In the genomic region with DNA sequence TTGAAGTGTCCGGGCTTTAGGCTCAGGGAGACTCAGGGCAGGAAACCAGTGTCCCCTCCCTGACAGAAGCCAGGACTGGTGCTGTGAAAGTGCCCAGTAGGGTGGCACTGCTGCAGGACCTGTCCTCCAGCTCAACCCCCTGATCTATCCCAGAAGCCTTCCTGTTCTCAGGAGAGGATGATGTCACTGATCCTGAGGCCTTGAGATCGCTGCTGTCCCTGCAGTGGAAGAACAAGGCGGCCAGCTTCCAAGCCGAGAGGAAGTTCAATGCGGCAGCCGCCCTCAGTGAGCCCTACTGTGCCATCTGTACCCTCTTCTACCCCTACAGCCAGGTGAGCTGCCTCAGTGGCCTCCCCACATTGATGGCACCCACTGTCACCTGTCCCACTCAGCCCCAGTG, we compare ENCODE assay signal across 20 mouse cellular contexts.
A peak's percentile ranks its signal among the peaks of the same experiment; 100 is the strongest.
DNase-seq lines count a peak whose midpoint lies in the region; ATAC-seq and TF ChIP-seq lines count a peak whose summit lies in the region.
"Had no signal": no experiment of that assay in that cellular context is flagged by ENCODE, and none has a peak within 500 bp of the region (broad histone marks: within the 10 kb centered on the region; RNA-seq: fewer than 3 reads in every experiment).

No protein-coding gene starts in this region.

- peaks cover 100% of the 10 kb centered on the region for H3K36me3 ChIP-seq in G1E (replicated peaks)

- no peaks in the 10 kb centered on the region for H3K4me1 ChIP-seq in G1E (ENCODE audit: insufficient read depth, low read depth, low read length)
- H3K4me1 ChIP-seq: forebrain, embryonic 10.5 days; forebrain, embryonic 13.5 days; hindbrain, embryonic 12.5 days; hindbrain, embryonic 15.5 days had no signal

- H3K27me3 ChIP-seq in G1E (ENCODE audit: insufficient read depth, low read length) = no peaks in the 10 kb centered on the region
- H3K27me3 ChIP-seq: forebrain, embryonic 13.5 days; hindbrain, embryonic 12.5 days; hindbrain, embryonic 15.5 days; Patski had no signal

- DNase-seq in adrenal gland, adult (ENCODE audit: inconsistent age in 2 of 2, low spot score in 1 of 2) = peak; percentile 76 to 82
- DNase-seq in adrenal gland, adult 18-20 months (ENCODE audit: low spot score in 2 of 2) = no peak
- DNase-seq in G1E (ENCODE audit: low spot score) = no peak
- DNase-seq in adrenal gland, postnatal 14 days = peak; percentile 67
- DNase-seq in gastrocnemius, postnatal 4 days (ENCODE audit: low spot score in 2 of 2) = no peak
- no peak for DNase-seq in heart, adult 8-10 months (ENCODE audit: low spot score)
- DNase-seq: cerebellum, adult 18-20 months; cerebellum, adult 9-10 months; cerebellum, postnatal 14 days; gastrocnemius, adult 2 months; gastrocnemius, postnatal 14 days; heart, adult 2 months; kidney, adult 2 months had no signal

- H3K9me3 ChIP-seq in G1E (replicated peaks) = 0 out of 2 replicates have a peak, but pooled peaks cover 2% of the 10 kb centered on the region
- H3K9me3 ChIP-seq: forebrain, embryonic 10.5 days; forebrain, embryonic 13.5 days; hindbrain, embryonic 12.5 days; hindbrain, embryonic 15.5 days had no signal

- H3K4me3 ChIP-seq in G1E (ENCODE audit: low read depth, low read length) = peak overlapping the region; percentile 22; the same call in 1 of the 2 replicates
- H3K4me3 ChIP-seq: forebrain, embryonic 10.5 days; forebrain, embryonic 13.5 days; gastrocnemius, adult 2 months; heart, adult 2 months; hindbrain, embryonic 12.5 days; hindbrain, embryonic 15.5 days had no signal

- ATAC-seq in G1E (ENCODE audit: extremely low read depth, insufficient number of reproducible peaks, low FRiP score, poor library complexity, severe bottlenecking) = no peak
- ATAC-seq: forebrain, embryonic 13.5 days; forebrain, embryonic 16.5 days; intestine, postnatal 0 days; Patski had no signal

- no peak for TF ChIP-seq CTCF in G1E (IDR thresholded peaks at IDR 0.05; ENCODE audit: low read depth, low read length)

Comparison
In these comparisons a context has a peak if more than half of its experiments do, and no peak if none do; other contexts are left out.
1. DNase-seq: peak in adrenal gland, adult (2 of 2) and adrenal gland, postnatal 14 days (single experiment); none in adrenal gland, adult 18-20 months (0 of 2), G1E (single experiment), gastrocnemius, postnatal 4 days (0 of 2) and heart, adult 8-10 months (single experiment).